Mouse (Mus musculus) CD4-positive, CD25-positive, alpha-beta regulatory T cell, adult 4 months (primary cell): ENCODE data around the gene Lbr. TPM values are rescaled to one million over a fixed set of nuclear protein-coding genes. Genes with fewer than 3 reads are reported as not detected.
A peak's percentile ranks its signal among the peaks of the same experiment; 100 is the strongest.

Experiments used
- ATAC-seq: one replicate; pipeline ENCODE4 v1.8.0; 2017
- polyA plus RNA-seq, 2 experiments: library from polyadenylated mRNA; unstranded; fragments of 100-300 nt; shearing (Covaris generic); gene quantifications; one replicate each; pipeline ENCODE4 v1.2.1; 2017

Gene Lbr
- 100 to 1,000 TPM; 319 to 341 TPM for polyA plus RNA-seq

- ATAC-seq, result peak; percentile 32
Measured at GRCm38 (mm10) chr1:181842781-181843180, at the start of gene Lbr. Lbr (minus strand) TSS chr1:181843046.

- no peak for ATAC-seq
Measured at GRCm38 (mm10) chr1:181889670-181890069, 46.8 kb upstream of the Lbr start.

- ATAC-seq, result peak; percentile 95
Measured at GRCm38 (mm10) chr1:181888801-181889200, 46.0 kb upstream of the Lbr start.

- ATAC-seq, result peak; percentile 91
Measured at GRCm38 (mm10) chr1:181881532-181881931, 38.7 kb upstream of the Lbr start.

DNA sequence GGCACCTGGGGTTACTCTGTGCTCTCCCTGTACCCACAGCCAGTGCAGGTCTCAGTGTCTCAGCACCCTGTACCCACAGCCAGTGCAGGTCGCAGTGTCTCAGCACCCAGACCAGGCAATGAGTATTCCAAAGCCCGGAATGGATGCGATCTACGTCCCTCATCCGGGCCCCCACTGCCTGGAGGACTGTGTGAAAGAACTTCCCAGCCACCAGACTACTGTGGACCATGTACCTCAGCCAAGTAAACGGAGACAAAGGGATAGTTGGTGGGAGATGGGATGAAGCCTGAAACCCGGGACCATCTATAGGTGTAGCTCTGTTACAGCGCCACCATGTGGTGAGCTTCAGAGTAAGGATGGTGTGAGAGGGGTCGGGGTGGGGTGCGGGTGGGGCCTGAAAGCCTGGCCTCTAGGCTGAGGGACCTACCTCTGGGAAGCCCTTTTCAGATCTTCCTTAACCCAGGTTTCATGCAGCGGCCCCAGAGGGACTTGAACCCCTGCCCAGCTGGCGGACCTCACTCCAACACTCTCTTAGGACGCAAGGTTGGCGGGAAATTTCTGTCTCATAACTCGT is 38.0 kb upstream of the Lbr start:
- no peak for ATAC-seq

DNA sequence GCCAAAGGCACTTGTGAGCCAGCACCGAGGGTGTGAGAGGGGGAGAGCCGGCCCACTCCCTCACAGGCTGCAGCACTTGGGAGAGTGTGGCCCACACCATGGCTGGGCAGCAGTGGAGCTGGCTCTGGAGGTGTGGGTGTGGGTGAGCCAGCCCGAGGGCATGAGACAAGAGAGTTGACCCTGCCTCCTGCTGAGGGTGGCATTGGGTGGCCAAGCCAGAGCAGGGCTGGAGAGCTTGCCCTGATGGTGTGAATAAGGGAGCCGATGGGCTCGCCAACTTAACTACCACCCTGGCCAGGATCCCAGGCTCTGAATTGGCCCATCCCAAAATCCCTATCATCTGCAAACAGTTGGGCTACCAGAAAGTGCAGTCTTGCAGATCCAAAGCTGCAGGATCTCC is 35.6 kb upstream of the Lbr start:
- ATAC-seq, result no peak

GRCm38 (mm10) chr1:181877088-181877487 is 34.2 kb upstream of the Lbr start:
- ATAC-seq, result peak; percentile 52

GRCm38 (mm10) chr1:181876656-181877055 is 33.8 kb upstream of the Lbr start:
- ATAC-seq, result no peak

DNA sequence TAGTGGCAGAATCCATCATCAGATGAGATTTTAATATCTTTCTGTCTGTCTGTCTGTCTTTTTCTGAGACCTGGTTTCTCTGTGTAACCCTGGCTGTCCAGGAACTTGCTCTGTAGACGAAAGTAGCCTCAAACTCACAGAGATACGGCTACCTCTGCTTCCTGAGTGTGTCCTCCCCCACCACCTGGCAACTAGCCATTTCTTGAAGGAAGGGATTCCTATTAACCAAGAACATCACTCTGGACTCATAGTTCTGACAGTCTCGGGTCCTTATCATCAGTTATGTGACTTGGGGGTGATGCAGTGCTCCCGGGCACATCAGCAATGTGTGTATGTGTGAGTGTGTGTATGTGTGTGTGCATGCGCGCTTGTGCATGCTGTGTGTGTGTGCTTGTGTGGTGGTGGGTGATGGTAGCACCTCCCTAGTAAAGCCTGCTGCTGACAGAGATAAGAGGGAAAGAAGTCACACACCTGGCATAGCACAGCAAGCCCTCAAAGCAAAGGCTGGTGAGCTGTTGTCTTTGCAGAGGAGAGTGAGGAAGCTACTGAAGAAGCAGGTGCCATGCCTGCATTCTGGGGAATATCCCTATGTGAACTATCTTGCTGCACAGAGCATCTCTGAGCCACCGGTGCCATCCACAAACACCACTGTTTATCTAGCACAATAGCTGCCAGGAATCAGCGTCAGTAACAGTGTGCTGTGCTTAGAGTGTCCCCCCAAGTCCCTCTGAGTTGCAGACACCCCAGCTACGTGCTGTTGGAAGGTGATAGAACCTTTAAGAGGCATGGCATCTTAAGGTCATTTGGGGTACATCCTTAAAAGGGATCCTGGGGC is 30.5 kb upstream of the Lbr start:
- no peak for ATAC-seq

GRCm38 (mm10) chr1:181872639-181873038 is 29.8 kb upstream of the Lbr start:
- no peak for ATAC-seq

- peak; percentile 41 for ATAC-seq
Measured at GRCm38 (mm10) chr1:181866429-181867280, 23.8 kb upstream of the Lbr start.

- ATAC-seq, result no peak
Measured at GRCm38 (mm10) chr1:181865863-181866216, 23.0 kb upstream of the Lbr start.

- no peak for ATAC-seq
Measured at GRCm38 (mm10) chr1:181864971-181865862, 22.4 kb upstream of the Lbr start.

GRCm38 (mm10) chr1:181863431-181863830 is 20.6 kb upstream of the Lbr start:
- no peak for ATAC-seq

- ATAC-seq, result no peak
Measured at GRCm38 (mm10) chr1:181862676-181863374, 20.0 kb upstream of the Lbr start.

DNA sequence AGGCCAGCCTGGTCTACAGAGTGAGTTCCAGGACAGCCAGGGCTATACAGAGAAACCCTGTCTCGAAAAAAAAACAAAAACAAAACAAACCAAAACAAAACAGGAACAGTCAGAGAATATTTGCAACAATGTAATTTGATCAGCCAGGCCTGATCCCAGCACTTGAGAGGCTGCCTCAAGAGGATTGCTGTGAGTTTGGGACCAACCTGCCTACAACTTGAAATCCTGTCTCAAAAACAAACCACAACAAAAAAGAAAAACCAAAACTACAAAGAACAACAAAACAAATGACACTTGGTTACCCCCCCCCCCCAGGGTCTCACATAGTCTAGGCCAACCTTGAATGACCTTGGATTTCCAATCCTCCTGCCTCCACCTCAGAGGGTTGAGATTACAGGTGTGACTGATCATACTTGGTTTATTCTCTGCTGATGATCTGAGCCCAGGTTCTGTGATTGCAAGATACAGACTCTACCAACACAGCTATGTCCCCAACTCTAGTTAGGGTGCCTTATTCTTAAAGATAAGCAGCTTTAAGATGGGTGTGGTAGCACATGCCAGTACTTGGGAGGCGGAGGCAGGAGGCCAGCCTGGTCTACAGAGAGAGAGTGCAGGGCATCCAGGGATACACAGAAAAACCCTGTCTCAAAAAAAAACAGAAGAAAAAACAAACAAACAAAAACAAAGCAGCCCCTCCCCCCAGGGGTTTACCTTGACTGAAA is 18.5 kb upstream of the Lbr start:
- no peak for ATAC-seq

DNA sequence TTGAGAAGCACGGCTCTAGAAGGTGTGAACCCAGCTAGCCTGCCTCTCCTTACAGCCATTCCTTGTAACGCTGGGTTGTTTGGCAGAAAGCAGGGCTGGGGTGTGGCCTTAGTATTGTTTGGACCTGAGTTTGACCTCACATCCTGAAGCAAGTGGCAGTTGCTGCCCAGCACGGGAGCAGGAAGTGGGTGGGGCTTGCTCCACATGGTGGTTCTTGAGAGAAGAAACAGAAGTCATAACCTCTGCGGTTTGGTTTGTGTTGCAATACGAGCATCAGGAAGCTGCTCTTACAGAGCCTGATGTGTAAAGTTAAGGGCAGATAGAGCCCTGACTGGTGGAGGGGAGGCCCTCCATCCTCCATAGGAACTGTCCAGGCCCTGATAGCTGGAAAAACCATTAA is 17.8 kb upstream of the Lbr start:
- ATAC-seq, result peak; percentile 97

DNA sequence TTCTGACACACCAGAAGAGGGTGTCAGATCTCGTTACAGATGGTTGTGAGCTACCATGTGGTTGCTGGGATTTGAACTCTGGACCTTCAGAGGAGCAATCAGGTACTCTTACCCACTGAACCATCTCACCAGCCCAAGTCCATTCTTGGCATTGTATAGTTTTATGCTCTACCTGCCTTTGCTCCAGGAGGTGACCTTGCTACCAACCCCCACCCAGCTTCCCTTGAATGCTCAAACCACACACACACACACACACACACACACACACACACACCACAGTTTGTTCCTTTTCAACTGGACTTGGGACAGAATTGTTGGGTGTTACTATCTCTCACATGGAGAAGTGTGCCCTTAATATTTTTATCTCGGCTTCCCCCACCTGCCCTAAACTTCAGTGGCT is 13.5 kb upstream of the Lbr start:
- no peak for ATAC-seq

DNA sequence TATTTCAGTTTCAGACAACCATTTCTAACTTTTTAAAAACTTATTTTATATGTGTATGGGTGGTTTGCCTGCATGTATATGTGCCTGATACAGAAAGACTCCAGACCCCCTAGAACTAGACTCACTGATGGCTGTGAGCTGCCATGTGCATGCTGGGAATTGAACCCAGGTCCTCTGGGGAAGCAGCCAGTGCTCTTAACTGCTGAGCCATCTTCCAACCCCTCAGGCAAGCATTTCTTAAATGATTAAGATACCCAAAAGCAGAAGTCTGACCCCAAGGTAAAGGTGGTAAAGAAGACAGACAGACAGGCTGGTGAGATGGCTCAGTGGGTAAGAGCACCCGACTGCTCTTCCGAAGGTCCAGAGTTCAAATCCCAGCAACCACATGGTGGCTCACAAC is 12.0 kb upstream of the Lbr start:
- ATAC-seq, result no peak

DNA sequence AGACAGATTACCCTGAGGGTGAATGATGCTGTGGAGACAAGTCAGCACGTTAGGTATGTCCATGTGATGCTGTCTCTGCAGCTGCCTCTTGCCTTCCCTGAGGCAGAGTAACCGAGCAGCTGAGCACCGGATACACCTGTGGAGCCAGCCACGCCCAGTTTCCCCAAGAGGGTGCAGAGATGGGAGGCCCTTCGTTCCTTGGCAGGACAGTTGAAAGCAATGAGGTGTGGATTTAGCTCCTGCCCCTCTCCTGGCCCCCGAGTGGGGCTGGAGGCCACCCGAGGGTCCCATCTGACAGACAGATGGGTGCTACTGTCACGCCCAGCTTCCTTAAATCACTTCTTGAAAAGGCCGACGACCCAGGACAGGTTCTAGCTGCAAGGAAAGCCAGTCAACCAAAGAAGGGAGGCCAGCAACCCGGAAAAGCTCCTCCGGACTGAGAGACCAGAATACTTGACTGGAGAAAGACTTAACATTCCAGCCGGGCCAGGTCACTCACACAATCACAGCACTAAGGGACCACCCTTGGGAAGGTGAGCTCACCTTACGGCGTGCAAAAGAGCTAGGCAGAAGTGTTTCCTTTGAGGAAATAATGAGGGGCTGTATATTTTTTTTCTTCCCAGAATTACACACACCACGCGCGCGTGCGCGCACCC is 10.4 kb upstream of the Lbr start:
- ATAC-seq, result peak; percentile 95
